Mouse (Mus musculus): ENCODE data around the gene Pafah2. TPM values are rescaled to one million over a fixed set of nuclear protein-coding genes. Genes with fewer than 3 reads are reported as not detected.
A peak's percentile ranks its signal among the peaks of the same experiment; 100 is the strongest.

The Pafah2 gene
- polyA plus RNA-seq, 1 experiment from 2014 or later, result 11.4 TPM

- WGBS, result 74% methylated on average over 5 of the region's 5 CpGs
- Histone ChIP-seq H3K9me3 (ENCODE audit: control insufficient read depth, low read length) (no peaks in the 10 kb centered on the region), H3K4me2 (ENCODE audit: low read depth) (no peak overlapping the region), H3K27me3 (ENCODE audit: control insufficient read depth, insufficient read depth, low read length) (no peaks in the 10 kb centered on the region), H3K4me3 (ENCODE audit: low read depth, low read length) (no peak overlapping the region), H3K4me1 (ENCODE audit: control insufficient read depth, insufficient read depth, low read length) (peaks cover 5% of the 10 kb centered on the region; the same call in 1 of the 2 replicates), H3K36me3 (ENCODE audit: control insufficient read depth, insufficient read depth, low read length) (no peaks in the 10 kb centered on the region), H3K9ac (ENCODE audit: low read length) (no peak overlapping the region), H3K27ac (ENCODE audit: low read depth, low read length) (no peak overlapping the region)
- ATAC-seq (ENCODE audit: insufficient read depth, low FRiP score, low TSS enrichment), result no peak
- no peak for DNase-seq (ENCODE audit: low spot score)
Measured at GRCm38 (mm10) chr4:134353527-134354409, 42.4 kb upstream of the Pafah2 start.

DNA sequence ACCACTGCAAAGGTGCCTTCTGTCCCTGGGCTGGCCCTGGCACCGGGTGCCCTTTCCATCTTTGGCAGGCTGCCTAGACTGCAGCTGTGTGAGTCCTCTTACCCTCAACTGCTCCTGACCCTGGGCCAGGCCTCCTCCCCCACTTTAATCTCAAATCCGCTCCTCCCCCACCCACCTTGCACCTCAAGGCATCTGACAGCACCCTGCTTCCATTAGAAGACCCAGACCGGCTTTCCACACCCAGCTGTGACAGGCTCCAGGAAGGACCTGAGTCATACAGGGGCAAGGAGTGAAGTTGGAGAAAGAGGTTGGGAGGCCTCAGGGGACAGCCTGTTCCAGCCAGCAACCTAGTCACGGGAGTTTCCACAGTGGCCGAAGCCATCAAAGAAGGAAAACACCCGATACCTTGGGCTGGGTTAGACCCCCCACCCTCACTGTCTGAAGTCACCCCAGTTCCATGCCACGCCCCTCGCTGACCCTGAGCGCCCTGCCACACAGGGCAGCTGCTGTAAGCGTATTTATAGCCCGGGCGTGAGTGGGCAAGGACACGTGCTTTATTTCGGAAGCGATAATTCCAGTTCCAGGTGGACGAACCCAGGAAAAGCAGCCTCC lies 40.2 kb upstream of the Pafah2 start:
- H3K4me1 ChIP-seq (ENCODE audit: control insufficient read depth, insufficient read depth, low read length), result peaks cover 5% of the 10 kb centered on the region; the same call in 1 of the 2 replicates
- no peaks in the 10 kb centered on the region for H3K9me3 ChIP-seq (ENCODE audit: control insufficient read depth, low read length)
- H3K9ac ChIP-seq (ENCODE audit: low read length), result no peak overlapping the region
- no peak overlapping the region for H3K4me2 ChIP-seq (ENCODE audit: low read depth)
- no peak overlapping the region for H3K27ac ChIP-seq (ENCODE audit: low read depth, low read length)
- no peak for ATAC-seq (ENCODE audit: insufficient read depth, low FRiP score, low TSS enrichment)
- DNase-seq (ENCODE audit: low spot score), result no peak
- no peaks in the 10 kb centered on the region for H3K36me3 ChIP-seq (ENCODE audit: control insufficient read depth, insufficient read depth, low read length)
- WGBS, result 57% methylated on average over 15 of the region's 16 CpGs
- no peak overlapping the region for H3K4me3 ChIP-seq (ENCODE audit: low read depth, low read length)
- no peaks in the 10 kb centered on the region for H3K27me3 ChIP-seq (ENCODE audit: control insufficient read depth, insufficient read depth, low read length)

GRCm38 (mm10) chr4:134356591-134357460 lies 39.3 kb upstream of the Pafah2 start:
- Histone ChIP-seq H3K27me3 (ENCODE audit: control insufficient read depth, insufficient read depth, low read length) (no peaks in the 10 kb centered on the region), H3K9me3 (ENCODE audit: control insufficient read depth, low read length) (no peaks in the 10 kb centered on the region), H3K9ac (ENCODE audit: low read length) (0 out of 2 replicates have a peak overlapping the region, but pooled peaks have one; percentile 9), H3K4me3 (ENCODE audit: low read depth, low read length) (no peak overlapping the region), H3K4me1 (ENCODE audit: control insufficient read depth, insufficient read depth, low read length) (0 out of 2 replicates have a peak, but pooled peaks cover under 1% of the 10 kb centered on the region), H3K27ac (ENCODE audit: low read depth, low read length) (no peak overlapping the region), H3K4me2 (ENCODE audit: low read depth) (peak overlapping the region; percentile 9; the same call in 1 of the 2 replicates), H3K36me3 (ENCODE audit: control insufficient read depth, insufficient read depth, low read length) (no peaks in the 10 kb centered on the region)
- peak; percentile 69 for DNase-seq (ENCODE audit: low spot score)
- ATAC-seq (ENCODE audit: insufficient read depth, low FRiP score, low TSS enrichment), result no peak
- 22% methylated on average over 22 of the region's 22 CpGs for WGBS

DNA sequence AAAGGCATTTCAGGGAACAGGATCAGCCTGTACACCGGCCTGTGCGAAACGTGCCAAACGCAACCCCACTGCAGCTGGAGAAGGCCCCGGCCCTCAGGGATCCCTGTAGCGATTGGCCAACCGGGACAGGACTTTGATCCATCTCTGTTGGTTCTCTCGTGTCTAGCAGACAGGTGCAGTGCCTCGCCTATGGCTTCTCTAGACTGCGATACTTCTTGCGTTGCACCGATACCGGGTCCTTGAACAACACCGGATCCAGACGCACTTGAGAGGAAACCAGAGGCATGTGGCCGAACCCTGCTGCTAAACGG lies 38.7 kb upstream of the Pafah2 start:
- ATAC-seq (ENCODE audit: insufficient read depth, low FRiP score, low TSS enrichment) (no peak), DNase-seq (ENCODE audit: low spot score) (no peak)
- Histone ChIP-seq H3K4me3 (ENCODE audit: low read depth, low read length) (no peak overlapping the region), H3K27ac (ENCODE audit: low read depth, low read length) (no peak overlapping the region), H3K4me1 (ENCODE audit: control insufficient read depth, insufficient read depth, low read length) (no peaks in the 10 kb centered on the region), H3K4me2 (ENCODE audit: low read depth) (no peak overlapping the region), H3K9me3 (ENCODE audit: control insufficient read depth, low read length) (no peaks in the 10 kb centered on the region), H3K9ac (ENCODE audit: low read length) (no peak overlapping the region), H3K27me3 (ENCODE audit: control insufficient read depth, insufficient read depth, low read length) (no peaks in the 10 kb centered on the region), H3K36me3 (ENCODE audit: control insufficient read depth, insufficient read depth, low read length) (no peaks in the 10 kb centered on the region)
- WGBS, result 48% methylated on average over 17 of the region's 17 CpGs

DNA sequence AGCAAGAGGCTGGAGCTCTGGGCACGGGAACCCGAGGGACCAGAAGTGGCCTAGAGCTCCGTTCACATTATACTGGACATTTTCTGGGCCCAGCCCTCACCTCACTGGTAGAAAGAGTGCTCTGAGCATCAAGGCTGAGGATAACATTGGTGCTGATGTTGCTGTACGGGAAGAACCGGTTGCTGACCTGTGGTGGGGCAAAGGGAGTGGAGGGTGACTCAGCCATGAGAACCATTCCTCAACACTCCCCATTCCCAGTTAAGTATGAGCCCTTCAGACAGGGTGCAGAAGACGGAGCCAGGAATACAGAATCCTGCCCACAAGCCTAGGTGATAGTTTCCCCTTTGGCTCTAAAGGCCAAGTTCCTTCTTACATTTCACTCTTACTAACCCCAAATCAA lies 36.5 kb upstream of the Pafah2 start:
- no peak for DNase-seq (ENCODE audit: low spot score)
- H3K9ac ChIP-seq (ENCODE audit: low read length), result no peak overlapping the region
- H3K4me2 ChIP-seq (ENCODE audit: low read depth), result no peak overlapping the region
- no peaks in the 10 kb centered on the region for H3K27me3 ChIP-seq (ENCODE audit: control insufficient read depth, insufficient read depth, low read length)
- H3K9me3 ChIP-seq (ENCODE audit: control insufficient read depth, low read length), result no peaks in the 10 kb centered on the region
- ATAC-seq (ENCODE audit: insufficient read depth, low FRiP score, low TSS enrichment), result no peak
- no peak overlapping the region for H3K4me3 ChIP-seq (ENCODE audit: low read depth, low read length)
- no peak overlapping the region for H3K27ac ChIP-seq (ENCODE audit: low read depth, low read length)
- 85% methylated on average over 6 of the region's 6 CpGs for WGBS
- no peaks in the 10 kb centered on the region for H3K36me3 ChIP-seq (ENCODE audit: control insufficient read depth, insufficient read depth, low read length)
- H3K4me1 ChIP-seq (ENCODE audit: control insufficient read depth, insufficient read depth, low read length), result no peaks in the 10 kb centered on the region

DNA sequence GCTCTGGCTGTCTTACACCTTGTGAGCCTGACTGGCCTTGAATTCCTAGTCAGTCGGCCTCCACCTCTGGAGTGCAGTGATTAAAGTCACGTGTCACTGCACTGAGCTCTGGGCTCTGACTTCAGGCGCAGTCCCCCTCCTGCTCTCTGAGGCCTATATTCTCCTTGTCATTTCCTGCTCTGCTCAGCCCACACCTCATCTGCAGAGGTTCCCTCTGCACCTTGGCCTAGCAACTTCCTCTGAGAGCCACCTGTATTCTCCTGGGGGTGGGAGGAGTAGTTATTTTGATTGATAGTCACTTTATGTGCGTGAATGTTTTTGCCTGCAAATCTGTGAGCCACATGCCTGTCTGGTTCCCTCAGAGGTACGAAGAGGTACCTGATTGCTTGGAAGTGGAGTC lies 34.9 kb upstream of the Pafah2 start:
- WGBS, result 51% methylated on average over 5 of the region's 5 CpGs
- H3K36me3 ChIP-seq (ENCODE audit: control insufficient read depth, insufficient read depth, low read length), result no peaks in the 10 kb centered on the region
- H3K4me1 ChIP-seq (ENCODE audit: control insufficient read depth, insufficient read depth, low read length), result no peaks in the 10 kb centered on the region
- ATAC-seq (ENCODE audit: insufficient read depth, low FRiP score, low TSS enrichment), result no peak
- DNase-seq (ENCODE audit: low spot score), result no peak
- no peaks in the 10 kb centered on the region for H3K9me3 ChIP-seq (ENCODE audit: control insufficient read depth, low read length)
- no peak overlapping the region for H3K4me3 ChIP-seq (ENCODE audit: low read depth, low read length)
- H3K27ac ChIP-seq (ENCODE audit: low read depth, low read length), result no peak overlapping the region
- H3K4me2 ChIP-seq (ENCODE audit: low read depth), result no peak overlapping the region
- H3K27me3 ChIP-seq (ENCODE audit: control insufficient read depth, insufficient read depth, low read length), result no peaks in the 10 kb centered on the region
- no peak overlapping the region for H3K9ac ChIP-seq (ENCODE audit: low read length)

DNA sequence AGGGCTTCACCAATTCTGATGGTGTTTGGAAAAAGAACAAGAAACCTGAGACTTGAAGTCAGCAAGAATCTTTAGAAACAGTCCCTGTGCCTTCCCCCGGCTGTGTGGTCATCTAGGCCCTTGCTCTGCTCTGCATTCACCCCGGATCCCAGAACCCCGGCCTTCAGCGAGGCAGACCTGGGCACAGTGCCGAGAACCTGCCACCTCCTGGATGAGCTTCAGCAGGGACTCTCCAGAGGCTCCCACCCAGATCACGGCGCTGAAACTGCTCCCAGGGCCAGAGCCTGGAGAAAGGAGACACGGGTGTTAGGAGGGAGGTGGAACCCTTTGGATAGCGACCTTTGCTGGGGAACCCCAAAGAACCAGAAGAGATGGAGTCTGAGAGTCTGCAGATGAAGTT lies 34.0 kb upstream of the Pafah2 start:
- 72% methylated on average over 9 of the region's 9 CpGs for WGBS
- no peaks in the 10 kb centered on the region for H3K9me3 ChIP-seq (ENCODE audit: control insufficient read depth, low read length)
- H3K36me3 ChIP-seq (ENCODE audit: control insufficient read depth, insufficient read depth, low read length), result no peaks in the 10 kb centered on the region
- H3K4me3 ChIP-seq (ENCODE audit: low read depth, low read length), result no peak overlapping the region
- no peak overlapping the region for H3K4me2 ChIP-seq (ENCODE audit: low read depth)
- DNase-seq (ENCODE audit: low spot score) (no peak), ATAC-seq (ENCODE audit: insufficient read depth, low FRiP score, low TSS enrichment) (no peak)
- H3K4me1 ChIP-seq (ENCODE audit: control insufficient read depth, insufficient read depth, low read length), result no peaks in the 10 kb centered on the region
- H3K27ac ChIP-seq (ENCODE audit: low read depth, low read length), result no peak overlapping the region
- H3K27me3 ChIP-seq (ENCODE audit: control insufficient read depth, insufficient read depth, low read length), result no peaks in the 10 kb centered on the region
- H3K9ac ChIP-seq (ENCODE audit: low read length), result no peak overlapping the region

- no peak for ATAC-seq (ENCODE audit: insufficient read depth, low FRiP score, low TSS enrichment)
Measured at GRCm38 (mm10) chr4:134362586-134362985, 33.5 kb upstream of the Pafah2 start.

More at GRCm38 (mm10) chr4:134362586-134362985, 33.5 kb upstream of the Pafah2 start:
- Histone ChIP-seq H3K27me3 (ENCODE audit: control insufficient read depth, insufficient read depth, low read length) (no peaks in the 10 kb centered on the region), H3K4me3 (ENCODE audit: low read depth, low read length) (no peak overlapping the region), H3K36me3 (ENCODE audit: control insufficient read depth, insufficient read depth, low read length) (no peaks in the 10 kb centered on the region), H3K27ac (ENCODE audit: low read depth, low read length) (no peak overlapping the region), H3K4me1 (ENCODE audit: control insufficient read depth, insufficient read depth, low read length) (no peaks in the 10 kb centered on the region), H3K4me2 (ENCODE audit: low read depth) (no peak overlapping the region), H3K9ac (ENCODE audit: low read length) (no peak overlapping the region), H3K9me3 (ENCODE audit: control insufficient read depth, low read length) (no peaks in the 10 kb centered on the region)
- peak; percentile 30 for DNase-seq (ENCODE audit: low spot score)
- WGBS, result 26% methylated on average over 9 of the region's 9 CpGs
